Mouse (Mus musculus): Measurements from ENCODE around the gene Dnajb4.
"Not testable (repeated sequence)": the region's sequence is repeated elsewhere in the genome, so short reads cannot be mapped to it uniquely, and the experiment has no call there.

Gene Dnajb4

GRCm38 (mm10) chr3:152147085-152147831 lies 62.8 kb downstream of the Dnajb4 start:
- DNase-seq (ENCODE audit: low spot score): no peak

GRCm38 (mm10) chr3:152145186-152145585 lies 64.9 kb downstream of the Dnajb4 start:
- DNase-seq (ENCODE audit: low spot score): no peak

GRCm38 (mm10) chr3:152142989-152143695 lies 67.0 kb downstream of the Dnajb4 start:
- no peak for DNase-seq (ENCODE audit: low spot score)

DNA sequence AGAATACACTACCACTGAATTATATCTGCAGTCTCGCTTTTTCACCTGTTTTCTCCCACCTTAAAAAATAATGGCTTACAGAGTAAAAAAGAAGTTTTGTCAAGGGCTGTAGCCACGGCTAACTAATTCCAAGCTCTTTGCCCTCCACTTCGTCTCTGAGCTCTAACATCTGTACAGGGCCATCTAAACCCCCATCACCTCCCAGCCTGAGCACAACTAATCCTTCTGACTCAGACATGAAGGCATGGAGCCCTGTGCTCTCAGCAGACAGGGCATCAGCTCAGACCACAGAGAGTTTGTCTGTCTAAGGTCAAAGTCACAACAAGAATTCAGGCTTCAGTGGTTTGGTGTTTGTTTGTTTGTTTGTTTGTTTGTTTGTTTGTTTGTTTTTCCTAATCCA lies 68.0 kb downstream of the Dnajb4 start:
- DNase-seq (ENCODE audit: low spot score): no peak

DNA sequence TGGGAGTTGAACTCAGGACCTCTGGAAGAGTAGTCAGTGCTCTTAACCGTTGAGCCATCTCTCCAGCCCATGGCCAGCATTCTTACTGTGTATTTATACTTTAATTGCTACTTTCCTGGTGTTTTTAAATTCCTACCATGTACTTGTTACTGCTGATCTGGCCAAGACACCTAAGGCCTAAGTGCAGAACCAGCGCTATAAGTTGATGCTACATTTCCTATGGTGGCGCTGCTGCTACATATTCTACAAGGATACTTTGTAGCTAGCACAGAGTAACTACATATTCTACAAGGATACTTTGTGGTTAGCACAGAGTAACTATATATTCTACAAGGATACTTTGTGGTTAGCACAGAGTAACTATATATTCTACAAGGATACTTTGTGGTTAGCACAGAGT lies 70.8 kb downstream of the Dnajb4 start:
- DNase-seq (ENCODE audit: low spot score): not testable (repeated sequence)

- DNase-seq (ENCODE audit: low spot score): not testable (repeated sequence)
Measured at GRCm38 (mm10) chr3:152136106-152136505, 74.0 kb downstream of the Dnajb4 start.

DNA sequence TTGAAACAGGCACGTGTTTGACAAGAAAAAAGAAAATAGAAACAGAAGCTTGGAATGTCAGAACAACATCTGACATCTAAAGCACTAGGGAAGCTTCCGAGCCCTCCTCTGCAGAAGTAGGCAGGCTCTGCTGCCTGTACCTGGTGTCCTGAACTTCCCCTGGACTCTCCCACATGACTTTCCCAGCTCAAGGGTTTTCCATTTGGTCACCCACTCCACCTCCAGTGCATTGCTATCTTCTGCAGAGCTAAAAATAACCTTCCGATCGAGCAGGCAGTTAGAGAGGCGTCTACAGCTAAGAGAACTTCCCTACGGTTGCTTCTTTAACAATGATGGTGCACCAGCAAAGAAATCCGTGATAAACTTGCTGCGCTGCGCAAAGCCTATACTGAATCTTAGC lies 76.5 kb downstream of the Dnajb4 start:
- DNase-seq (ENCODE audit: low spot score): no peak

- no peak for DNase-seq (ENCODE audit: low spot score)
Measured at GRCm38 (mm10) chr3:152130963-152131362, 79.1 kb downstream of the Dnajb4 start.

DNA sequence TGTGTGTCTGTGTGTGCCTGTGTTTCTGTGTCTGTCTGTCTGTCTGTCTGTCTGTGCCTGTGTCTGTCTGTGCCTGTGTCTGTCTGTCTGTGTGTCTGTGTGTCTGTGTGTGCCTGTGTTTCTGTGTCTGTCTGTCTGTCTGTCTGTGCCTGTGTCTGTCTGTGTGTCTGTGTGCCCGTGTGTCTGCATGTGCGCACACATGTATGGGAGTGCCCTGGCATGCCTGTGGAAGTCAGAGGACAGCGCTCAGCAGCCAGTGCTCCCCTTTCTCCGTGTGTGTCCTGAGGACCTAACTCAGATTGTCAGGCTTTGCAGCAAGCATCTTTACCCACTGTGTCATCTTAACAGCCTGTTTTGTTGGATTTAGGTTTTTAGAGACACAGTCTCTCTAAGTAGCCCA lies 80.7 kb downstream of the Dnajb4 start:
- not testable (repeated sequence) for DNase-seq (ENCODE audit: low spot score)

GRCm38 (mm10) chr3:152128631-152129030 lies 81.5 kb downstream of the Dnajb4 start:
- no peak for DNase-seq (ENCODE audit: low spot score)

Measured in T-cell, adult 2 months (primary cell).